Mouse (Mus musculus) heart, postnatal 10 days (tissue): ENCODE results near the gene Nectin2. TPM values are rescaled to one million over a fixed set of nuclear protein-coding genes. Genes with fewer than 3 reads are reported as not detected.
A peak's percentile ranks its signal among the peaks of the same experiment; 100 is the strongest.
"Not testable (repeated sequence)": the region's sequence is repeated elsewhere in the genome, so short reads cannot be mapped to it uniquely, and the experiment has no call there.

Source experiments
- DNase-seq, 2 experiments: peaks; one replicate each; pipeline ENCODE4 v3.0.0; 2021
- intact Hi-C: fragments of 180-260 bp; cut with DNase I; formaldehyde crosslinking; loops from one replicate; pipeline ENCODE4 v1.15.1; 2025
- total RNA-seq, 2 experiments: library from RNA; stranded (reverse); gene quantifications; 2 replicates each; pipeline ENCODE4 v1.2.3; 2021

Nectin2 gene
- 10 to 100 TPM; 43.1 to 45.2 TPM for total RNA-seq

DNA sequence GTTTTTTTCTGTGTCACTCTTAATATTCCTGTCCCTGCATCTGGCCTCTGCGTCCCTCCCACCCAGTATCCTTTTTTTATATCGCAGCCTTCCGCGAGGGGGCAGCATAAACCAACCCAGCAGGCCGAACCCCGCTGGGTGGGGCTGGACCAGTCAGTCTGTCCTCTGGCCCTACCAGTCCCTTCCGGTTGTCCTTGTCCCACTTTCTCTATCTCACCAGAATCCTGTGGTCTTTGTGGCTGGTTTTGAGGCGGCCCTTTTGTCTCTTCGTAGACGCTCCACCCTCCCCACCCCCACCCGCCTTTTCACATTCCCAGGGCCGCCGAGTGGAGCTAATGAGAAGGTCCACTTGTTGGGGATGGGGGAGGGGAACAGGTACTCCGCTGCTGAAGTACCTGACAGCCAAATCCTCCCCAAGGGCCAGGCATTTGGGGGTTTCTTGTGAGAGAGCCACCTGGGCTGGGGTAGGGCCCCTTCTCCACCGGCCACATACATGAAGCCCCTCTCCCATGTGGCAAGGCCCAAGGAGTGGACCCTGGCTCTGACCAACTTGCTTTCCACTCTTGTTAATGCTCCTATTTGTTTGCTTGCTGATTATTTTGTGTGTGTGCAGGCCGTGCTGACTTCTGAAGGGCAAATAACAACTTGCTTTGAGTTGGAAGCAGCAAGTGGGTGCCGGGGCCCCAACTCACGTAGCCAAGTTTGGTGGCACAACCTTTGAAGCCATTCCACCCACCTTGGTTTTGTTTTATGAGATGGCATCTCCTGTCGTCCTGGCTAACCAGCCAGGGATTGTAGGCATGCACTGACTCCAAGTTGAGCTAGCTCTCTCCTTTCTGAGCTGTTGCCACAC, at the start of gene Nectin2:
Gene Nectin2, minus strand, starts transcription at position 267 of the 853 bp plus-strand sequence.
- intact Hi-C loops: loop anchor here (1.0 to 2.0 kb wide), 2 partner anchors 40 to 96 kb away; no protein-coding TSS in a partner anchor
- DNase-seq: peak; percentile 94 to 96

DNA sequence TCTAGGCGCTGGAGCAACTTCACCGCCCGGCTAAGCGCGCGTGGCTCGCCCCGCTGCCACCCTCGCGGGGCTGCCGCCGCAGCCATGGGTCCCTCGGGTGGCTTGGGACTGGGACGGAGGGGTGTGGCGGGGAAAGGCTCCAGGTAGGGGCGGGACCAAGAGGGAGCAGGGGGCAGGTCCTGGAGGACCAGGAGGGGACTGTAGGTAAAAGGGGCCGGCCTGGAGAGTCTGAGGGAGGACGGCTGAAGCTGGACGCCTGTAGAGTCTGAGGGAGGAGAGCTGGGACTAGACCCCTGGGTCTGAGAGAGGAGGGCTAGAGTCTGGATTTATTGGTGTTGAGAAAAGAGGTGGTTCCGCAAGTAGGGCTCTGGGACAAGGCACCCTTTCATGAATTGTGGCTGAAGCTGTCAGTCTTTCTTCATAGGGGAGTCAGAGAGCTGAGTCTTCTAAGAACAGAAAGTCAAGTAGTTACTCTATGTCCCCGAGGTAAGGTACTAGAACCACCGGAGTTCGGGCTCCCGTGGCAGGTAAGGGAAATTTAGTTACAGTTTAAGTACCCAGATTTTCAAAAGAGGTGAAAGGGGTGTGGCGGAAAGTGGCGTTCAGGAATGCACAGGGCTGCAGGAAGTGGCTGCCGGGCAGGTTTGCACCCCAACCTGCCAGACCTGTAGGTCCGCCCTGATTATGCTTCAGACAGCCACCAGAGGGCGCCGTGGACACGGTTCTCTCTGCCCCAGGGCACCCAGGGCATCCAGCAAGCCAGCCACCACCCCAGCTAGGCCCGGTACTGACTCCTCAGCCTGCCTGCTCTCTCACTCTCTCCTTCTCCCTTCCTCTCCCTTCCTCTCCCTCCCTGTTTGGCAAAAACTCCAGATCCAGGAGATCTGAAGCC, 46.7 kb upstream of the Nectin2 start, which contains the start of gene Cblc:
Gene Cblc, minus strand, starts transcription at position 113 of the 892 bp plus-strand sequence.
- peak; percentile 83 to 90 for DNase-seq
- intact Hi-C loops: loop anchor here (10.0 kb wide), 1 partner anchor 158 kb away; the partner anchor contains the start of gene Igsf23

DNA sequence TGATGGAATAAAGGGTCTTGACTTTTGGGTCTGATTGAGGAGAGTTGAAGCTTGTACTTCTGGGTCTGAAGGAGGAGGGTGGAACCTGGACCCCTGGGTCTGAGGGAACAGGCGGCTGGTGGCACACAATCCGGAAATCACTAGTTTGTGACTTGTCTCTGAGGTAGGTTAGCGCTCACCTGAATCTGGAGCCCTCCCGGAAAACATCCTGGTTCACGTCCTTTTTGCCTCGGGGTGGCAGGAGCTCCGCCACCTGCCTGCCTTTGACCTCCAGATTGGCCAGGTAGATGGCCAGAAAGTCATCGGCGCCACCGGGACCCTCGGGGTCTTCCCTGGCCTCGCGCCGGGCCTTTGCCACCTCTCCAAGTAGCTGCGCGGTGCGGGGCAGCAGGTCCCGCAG, 46.0 kb upstream of the Nectin2 start:
- intact Hi-C loops: loop anchor here (10.0 kb wide), 1 partner anchor 159 kb away; the partner anchor contains the start of gene Igsf23

DNA sequence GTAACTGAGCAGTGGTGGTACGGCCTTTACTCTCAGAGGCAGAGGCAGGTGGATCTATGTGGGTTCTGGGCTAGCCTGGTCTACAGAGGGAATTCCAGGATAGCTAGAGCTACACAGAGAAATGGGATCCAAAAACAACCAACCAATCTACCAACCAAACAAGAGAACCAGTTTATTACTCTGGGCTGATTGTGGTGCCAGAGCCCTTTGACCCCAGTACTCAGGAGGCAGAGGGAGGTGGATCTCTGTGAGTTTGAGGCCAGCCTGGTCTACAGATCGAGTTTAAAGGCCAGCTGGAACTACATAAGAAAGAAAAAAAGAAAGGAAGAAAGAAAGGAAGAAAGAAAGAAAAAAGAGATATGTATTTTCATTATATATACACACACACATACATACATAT, 45.0 kb upstream of the Nectin2 start:
- no peak for DNase-seq
- intact Hi-C loops: loop anchor here (10.0 kb wide), 1 partner anchor 160 kb away; the partner anchor contains the start of gene Igsf23

More for the DNA sequence above, 46.0 kb upstream of the Nectin2 start:
- DNase-seq: no peak

DNA sequence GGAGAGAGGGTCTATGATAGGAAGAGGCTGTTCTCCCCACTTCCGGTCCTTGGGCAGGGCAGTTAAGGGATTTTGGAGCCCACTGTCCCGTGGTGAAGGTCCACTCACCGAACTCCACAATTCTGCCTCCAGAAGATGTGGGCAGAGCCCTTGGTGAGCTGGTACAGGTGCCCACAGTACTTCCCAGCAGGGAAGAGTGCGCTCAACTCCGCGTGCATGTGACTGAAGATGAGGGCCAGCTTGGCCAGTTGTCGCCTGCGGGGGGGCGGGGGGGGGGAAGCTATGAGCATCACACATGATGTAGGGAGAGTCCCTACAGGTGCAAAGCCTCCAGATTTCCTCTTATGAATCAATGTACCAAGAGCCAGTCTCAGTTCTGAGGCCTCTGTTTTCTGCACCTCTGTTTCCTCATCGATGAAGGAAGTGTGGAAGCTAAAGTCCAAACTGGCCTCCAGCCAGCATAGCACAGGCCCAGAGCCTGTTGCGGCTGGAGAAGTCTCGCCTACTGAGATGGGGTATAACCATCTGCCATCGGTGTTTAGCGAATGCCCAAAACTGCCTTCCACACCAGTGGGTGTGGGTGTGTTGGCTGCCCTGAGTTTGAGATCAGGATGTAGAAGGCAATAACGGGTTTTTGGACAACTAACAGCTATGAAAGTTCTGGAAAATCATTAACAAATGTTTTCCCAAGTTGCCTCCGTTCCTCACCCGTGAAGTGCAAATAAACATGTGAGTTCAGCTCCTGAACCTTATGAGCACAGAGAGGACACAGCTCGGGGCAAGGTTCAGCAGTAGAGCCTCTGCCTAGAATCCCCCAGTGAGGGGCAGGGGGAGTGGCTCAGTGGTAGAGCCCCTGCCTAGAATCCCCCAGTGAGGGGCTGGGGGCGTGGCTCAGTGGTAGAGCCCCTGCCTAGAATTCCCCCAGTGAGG, 42.7 kb upstream of the Nectin2 start:
- no peak for DNase-seq
- intact Hi-C loops: loop anchor here (10.0 kb wide), 1 partner anchor 162 kb away; the partner anchor contains the start of gene Igsf23

DNA sequence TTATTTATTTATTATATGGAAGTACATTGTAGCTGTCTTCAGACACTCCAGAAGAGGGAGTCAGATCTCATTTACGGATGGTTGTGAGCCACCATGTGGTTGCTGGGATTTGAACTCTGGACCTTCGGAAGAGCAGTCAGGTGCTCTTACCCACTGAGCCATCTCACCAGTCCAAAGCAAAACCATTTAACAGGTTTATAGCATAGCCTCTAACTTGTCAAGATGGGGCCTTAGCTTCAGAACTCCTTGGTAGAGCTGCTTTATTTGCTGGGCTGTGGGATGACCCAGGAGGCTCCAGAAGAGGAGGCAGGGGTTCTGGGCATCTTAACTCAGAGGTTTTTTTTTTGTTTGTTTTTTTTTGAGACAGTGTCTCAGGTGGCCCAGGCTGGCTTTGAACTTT, 41.2 kb upstream of the Nectin2 start:
- intact Hi-C loops: loop anchor here (10.0 kb wide), 1 partner anchor 163 kb away; the partner anchor contains the start of gene Igsf23
- not testable (repeated sequence) for DNase-seq

DNA sequence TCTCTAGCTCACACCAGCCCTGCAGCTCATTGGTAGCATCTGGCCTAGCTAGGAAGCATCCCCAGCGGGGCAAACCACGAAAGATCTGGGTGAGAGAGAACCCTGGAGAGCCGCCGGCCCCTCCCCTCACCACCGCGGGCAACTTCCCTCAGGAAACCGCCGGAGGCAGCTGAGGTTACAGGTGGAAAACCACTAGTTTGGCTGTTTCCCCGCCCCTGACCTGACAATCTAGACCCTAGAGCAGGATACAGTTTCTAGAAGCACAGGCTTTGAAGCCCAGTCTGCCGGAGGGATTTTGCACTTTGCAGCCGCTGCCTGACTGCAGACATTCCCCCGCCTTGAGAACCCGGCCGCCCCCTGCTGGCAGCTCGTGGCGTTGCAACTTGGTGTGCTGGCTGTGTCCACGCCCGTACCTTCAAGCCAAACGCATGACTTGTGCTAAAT, 39.6 kb upstream of the Nectin2 start:
- intact Hi-C loops: loop anchor here (1.0 to 10.0 kb wide), 3 partner anchors 40 to 165 kb away; partner anchors contain the start of genes Igsf23 and Nectin2
- peak; percentile 93 to 98 for DNase-seq

DNA sequence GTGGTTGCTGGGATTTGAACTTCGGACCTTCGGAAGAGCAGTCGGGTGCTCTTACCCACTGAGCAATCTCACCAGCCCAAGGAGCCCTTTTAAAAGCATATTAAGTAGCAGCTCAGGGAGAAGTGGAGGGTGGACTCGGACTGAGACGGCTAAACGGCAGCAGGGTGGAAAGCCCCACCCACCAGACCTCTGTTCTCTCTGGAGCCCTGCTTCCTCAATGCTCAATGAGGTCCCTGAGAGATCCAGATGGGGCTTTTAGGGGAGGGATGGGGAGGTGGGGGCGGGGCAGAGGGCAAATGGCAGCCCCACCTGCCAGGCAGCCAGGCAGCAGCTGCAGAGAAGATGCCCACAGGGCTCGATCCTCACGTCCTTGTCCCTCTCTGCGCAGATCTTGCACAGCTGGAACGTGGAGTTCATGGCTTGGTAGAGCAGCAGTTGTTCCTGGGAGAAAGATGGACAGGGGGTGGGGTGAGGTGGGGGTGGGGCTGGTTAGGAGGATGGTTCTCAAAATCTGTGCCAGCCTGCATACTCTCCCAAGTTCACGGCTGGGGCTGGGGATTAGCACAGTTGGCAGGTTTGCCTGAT, 35.7 kb upstream of the Nectin2 start:
- intact Hi-C loops: no loop called here
- no peak for DNase-seq

DNA sequence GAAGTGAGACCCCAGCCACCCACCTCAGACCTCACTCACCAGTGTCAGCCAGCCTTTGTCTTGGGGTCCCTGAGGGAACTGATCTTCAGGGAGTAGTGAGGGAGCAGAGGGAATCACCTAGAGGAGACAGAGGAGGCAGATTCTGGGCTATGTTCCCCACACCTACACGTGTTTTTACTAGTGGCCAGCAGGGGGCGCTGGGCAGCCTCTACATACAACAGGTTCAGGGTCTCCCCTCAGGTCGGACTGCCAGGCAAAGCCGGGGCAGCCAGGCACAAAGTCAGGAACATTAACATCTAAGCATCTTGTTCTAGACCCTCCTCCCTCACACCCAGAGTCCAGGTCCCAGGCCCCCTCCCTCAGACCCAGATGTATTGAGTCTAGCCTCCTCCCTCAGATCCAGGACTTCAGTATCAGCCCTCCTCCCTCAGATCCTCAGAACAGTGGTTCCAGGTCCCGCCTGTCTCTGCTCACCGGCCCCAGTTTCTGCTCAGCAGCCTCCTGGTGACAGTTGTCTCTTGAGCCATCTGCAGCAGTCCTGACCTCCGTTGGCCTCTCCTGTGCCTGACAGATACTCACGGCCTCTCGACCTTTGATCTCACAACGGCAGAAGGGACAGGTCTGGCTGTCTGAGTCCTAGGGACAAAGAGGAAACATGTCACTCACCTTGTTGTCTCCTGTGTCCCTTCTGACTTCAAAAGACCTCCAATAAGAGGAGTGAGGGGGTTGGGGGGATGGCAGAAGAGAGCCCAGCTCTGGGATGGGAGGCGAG, 34.7 kb upstream of the Nectin2 start:
- DNase-seq: no peak
- intact Hi-C loops: no loop called here

DNA sequence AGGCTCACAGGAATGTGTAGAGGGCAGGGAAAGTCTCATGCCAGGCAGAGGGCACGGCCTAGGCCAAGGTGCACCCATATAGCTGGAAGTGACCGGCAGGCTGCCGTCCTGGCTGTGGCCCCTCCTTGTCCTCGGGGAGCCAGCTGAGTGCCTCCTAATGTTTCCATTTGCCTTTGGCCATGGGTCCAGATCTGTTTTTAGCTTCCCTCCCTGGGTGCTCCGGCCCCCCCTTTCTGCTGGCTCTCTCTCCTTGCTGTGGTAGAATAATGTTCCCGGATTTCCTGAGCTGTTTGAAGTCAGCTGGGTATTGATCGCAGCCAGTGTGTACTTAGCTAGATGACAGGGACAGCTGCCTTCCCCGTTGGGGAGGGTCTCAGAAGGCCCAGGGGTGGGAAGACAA, 33.3 kb upstream of the Nectin2 start:
- intact Hi-C loops: no loop called here
- DNase-seq: peak; percentile 70 to 81

DNA sequence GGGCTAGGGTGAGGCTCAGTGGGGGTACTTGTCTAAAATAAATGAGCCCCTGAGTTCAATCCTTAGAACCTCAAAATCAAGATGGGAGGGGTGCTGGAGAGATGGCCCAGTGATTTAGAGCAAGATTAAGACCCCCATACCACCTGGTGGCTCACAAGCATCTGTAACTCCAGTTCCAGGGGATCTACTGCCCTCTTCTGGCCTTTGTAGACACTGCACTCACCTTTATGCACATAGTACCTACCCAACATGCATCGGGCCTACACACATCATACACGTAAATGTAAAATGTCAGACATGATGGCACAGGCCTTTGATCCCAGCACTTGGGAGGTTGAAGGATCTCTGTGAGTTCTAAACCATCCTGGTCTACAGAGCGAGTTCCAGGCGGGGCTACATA, 32.4 kb upstream of the Nectin2 start:
- intact Hi-C loops: no loop called here
- peak; percentile 54 to 74 for DNase-seq

DNA sequence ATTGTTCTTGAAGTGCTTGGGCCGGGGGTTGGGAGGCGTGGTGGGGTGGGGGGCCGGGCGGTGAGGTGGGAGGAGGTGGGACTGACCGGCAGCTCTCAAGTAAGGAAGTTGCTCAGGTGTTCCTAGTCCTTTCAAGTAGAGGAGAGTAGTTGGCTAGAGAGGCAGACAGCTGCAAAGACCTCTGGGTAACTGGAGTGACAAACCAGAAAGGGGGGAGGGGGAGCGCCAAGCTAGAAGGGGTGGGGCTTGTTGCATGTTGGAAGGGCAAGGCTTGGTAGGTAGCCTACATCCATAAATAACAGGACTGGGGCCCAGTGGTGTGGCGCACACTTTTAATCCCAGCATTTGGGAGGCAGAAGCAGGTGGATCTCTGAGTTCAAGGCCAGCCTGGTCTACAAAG, 31.5 kb upstream of the Nectin2 start:
- intact Hi-C loops: no loop called here
- DNase-seq: no peak

DNA sequence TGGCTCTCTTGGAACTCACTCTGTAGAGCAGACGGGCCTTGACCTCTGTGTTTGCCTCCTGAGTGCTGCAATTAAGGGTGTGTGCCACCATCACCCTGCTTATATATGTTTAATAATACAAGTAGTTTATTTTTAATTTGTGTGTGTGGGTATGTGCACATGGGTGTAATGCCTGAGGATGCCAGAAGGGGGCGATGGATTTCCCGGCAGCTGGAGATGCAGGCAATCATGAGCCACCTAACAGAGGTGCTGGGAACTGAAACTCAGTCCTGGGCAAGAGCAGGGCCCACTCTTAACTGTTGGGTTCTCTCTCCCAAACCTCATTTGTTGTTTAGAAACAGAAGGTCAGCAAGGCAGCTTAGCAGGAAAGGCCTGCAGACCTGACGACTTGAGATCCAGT, 29.6 kb upstream of the Nectin2 start:
- intact Hi-C loops: no loop called here
- DNase-seq: no peak

DNA sequence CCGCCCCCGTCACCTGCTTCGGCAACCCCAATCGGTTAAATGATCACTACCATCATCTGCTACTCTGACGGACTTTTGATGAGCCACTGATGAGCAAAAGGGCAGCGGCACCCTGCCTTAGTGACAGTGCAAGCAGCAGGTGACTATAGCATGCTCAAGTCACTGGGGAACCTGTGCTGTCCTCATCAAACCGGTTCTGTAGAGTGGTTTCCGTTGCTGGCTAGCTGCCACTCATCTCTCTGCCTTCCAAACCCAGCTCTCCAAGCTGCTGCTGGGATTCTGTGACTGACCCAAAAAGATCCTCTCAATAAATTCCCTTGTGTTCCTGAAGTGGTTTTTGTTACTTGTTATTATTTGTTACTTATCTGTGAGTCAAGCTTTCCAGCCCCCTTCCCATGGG, 28.4 kb upstream of the Nectin2 start:
- no peak for DNase-seq
- intact Hi-C loops: no loop called here

DNA sequence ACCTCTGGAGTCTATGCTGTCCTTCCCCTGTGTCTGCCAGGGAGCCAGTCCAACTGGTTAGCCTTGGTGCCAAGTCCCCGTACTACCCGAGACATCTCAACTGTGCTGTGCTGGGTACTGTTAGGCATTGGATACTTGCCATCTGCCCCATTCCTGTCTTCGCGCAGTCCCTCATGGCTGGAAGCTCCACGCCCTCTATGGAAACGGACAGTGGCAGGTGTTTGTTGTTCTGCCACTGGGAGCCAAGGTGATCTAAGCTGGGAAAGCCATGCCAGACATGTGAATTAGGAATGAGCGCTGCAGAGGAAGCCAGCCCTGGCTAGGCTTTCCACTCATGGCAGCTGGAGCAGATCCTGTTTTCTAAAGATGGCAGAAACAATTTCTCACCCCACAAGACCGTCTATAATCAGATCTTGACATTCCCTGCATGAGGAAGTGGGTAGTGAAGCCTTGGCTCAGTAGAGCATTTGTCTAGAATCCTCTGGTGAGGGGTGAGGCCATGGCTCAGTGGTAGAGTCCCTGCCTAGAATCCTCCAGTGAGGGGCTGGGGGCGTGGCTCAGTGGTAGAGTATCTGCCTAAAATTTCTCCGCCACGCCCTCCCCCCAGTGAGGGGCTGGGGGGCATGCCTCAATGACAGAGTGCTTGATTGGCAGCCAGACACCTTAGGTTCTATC, 26.9 kb upstream of the Nectin2 start:
- intact Hi-C loops: no loop called here
- peak; percentile 74 to 84 for DNase-seq

DNA sequence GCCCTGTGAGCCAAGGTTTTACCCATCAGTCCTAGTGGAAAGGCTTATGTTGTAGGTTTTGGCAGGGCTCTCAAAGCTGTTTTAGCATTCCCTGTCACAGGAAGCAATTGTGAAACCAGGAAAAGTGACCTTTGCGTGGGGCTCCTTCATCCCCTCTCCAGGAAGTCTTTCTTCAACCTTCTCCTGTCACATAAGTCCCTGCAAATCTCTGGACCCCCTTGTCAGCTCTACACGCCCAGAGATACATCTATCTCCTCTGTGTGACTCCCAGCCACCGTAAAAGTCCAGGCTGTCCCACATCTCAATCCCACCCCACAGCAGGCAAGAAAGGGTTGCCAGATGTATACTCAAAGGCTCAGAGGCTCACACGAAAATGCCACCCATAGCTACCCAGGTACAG, 21.4 kb upstream of the Nectin2 start:
- intact Hi-C loops: no loop called here
- no peak for DNase-seq

DNA sequence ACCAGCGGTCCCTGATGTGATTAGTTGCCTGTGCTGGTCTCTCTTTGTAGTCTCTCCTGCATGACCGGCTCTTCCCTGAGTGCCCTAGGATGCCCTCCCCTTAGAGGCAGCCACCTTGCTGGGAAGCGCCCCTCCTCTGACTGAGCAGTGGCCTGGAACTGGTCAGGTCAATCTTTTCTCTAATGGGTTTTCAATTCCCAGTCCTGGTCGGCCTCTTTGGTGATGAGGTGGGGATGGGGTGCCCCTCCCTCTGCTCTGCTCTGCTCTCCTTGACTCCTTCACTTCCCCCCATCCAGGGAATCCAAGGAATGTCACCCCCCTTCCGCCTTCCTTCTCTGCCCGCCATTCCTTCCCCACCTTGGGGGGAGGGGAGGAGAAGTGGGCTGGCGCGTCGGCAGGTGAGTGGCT, 20.7 kb upstream of the Nectin2 start, which contains the start of gene Bcam:
Gene Bcam, minus strand, starts transcription at position 33 of the 408 bp plus-strand sequence.
- no peak for DNase-seq
- intact Hi-C loops: no loop called here

DNA sequence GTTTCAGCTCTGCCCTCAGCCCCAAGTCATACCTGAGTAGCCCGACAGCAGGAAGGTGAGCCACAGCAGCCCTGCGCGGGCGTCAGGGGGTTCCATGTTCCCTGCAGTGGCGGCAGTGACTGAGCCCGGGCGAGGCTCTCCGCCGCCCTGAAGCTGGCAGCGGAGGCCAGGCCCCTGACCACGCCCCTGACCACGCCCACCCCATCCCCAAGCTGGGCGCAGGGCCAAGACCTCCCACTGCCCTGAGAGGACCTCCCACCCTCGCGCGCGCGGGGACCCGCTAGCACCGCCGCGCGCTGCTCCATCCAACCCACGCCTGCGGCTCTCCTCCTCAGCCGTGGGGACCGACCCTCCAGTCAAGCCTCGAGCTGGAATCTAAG, 20.1 kb upstream of the Nectin2 start:
- peak; percentile 93 for DNase-seq
- intact Hi-C loops: no loop called here
